Mouse (Mus musculus) cortical plate, adult 2 months (tissue): ENCODE results near the gene Zbtb44.

ENCODE experiments used
- CTCF ChIP-seq: fragments of 200-500 bp; IDR thresholded peaks from 2 replicates; pipeline ENCODE4 v1.5.1; 2011; ENCODE audit warnings: mild to moderate bottlenecking, control low read depth, low read length; ENCODE audit not compliant: insufficient read depth; ENCODE audit errors: extremely low read depth
- POLR2A ChIP-seq: fragments of 200-500 bp; IDR thresholded peaks from 2 replicates; pipeline ENCODE4 v1.6.1; 2011; ENCODE audit warnings: mild to moderate bottlenecking, low read length, control low read depth; ENCODE audit not compliant: insufficient read depth; ENCODE audit errors: extremely low read depth

GRCm38 (mm10) chr9:31031414-31031843 lies 985 bp downstream of the Zbtb44 start:
- TF ChIP-seq POLR2A (no peak), CTCF (no peak)
